Mouse (Mus musculus): ENCODE results near the gene Akr7a5. TPM values are rescaled to one million over a fixed set of nuclear protein-coding genes. Genes with fewer than 3 reads are reported as not detected.

The Akr7a5 gene
- polyA plus RNA-seq (2017; shearing (Covaris generic)) = 23.2 TPM

DNA sequence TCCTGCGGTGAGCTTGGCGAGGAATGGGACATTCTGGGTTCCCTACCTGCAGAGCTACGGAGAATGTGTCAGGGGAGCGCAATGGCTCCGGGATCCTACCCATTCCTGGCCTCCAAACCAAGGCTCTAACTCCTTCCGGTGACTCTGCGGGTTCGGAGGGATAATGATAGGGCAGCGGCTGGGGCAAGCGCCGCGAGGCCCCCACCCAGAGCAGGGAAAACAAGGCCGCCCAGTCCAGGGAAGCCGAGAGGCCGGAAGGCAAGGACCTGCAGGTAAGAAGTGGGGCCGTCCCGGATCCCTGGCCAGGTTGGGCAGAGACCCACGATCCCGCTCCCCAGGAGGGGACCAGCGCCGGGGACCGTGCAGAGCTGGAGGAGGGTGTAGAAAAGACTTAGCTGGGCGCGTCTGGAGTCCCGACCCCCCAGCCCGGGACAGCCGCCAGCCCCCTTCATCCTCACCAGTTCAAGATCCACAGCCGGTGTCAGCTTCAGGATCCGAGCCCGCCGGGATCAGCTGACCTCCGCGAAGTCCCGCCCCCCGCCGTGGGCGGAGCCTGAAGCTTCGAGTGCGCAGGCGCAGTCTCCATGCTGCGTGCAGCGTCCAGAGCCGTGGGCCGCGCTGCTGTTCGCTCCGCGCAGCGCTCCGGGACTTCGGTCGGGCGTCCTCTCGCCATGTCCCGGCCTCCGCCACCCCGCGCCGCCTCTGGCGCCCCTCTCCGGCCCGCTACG is at the start of gene Akr7a5, which contains the start of gene Pqlc2:
TSS of gene Akr7a5 (plus strand) at position 574 of the 728 bp plus-strand sequence.
TSS of gene Pqlc2 (minus strand) at position 538 of the 728 bp plus-strand sequence.

DNA sequence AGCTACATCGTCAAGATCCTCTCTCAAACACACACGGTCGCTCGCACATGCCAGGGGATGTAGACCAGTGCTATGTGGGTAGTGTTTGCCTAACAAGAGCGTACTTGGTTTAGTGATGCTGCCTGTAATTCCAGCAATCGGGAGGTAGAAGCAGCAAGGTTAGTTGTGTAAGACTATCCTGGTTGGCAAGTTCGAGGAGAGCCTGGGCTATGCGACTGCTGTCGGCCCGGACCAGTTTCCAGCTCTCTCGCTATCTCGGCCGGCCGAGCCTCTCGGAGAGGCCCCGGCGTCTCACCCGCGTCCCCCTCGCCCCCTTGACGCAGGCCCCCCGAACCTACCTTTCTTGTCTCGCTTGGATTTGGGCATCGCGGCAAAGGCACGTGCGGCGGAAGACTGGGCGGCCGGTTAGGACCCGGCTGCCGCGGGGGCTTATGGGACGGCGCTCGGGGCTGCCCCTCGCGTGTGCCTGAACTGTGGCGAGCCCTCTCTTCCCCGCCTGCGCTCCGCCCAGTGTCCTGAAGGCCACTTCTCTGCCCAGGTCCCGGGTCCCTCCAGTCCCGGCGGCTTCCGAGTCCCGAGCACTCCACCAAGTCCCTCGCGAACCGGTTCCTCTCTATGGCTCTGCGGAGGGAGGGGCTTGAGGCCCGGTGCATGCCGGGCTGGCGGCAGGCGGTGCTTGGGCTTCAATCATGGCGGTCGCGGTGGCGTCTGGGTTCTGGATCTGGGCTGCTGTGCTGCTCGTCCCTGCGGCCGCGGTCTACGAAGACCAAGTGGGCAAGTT is 41.6 kb downstream of the Akr7a5 start, which contains the start of the genes Mrto4, Emc1 and Ubr4:
TSS of gene Mrto4 (minus strand) at position 646 of the 781 bp plus-strand sequence.
TSS of gene Emc1 (plus strand) at position 657 of the 781 bp plus-strand sequence.
TSS of gene Ubr4 (plus strand) at position 679 of the 781 bp plus-strand sequence.

Other genes with a start within 250 kb of the Akr7a5 start
- gene Htr6, start 235.2 kb upstream of the Akr7a5 start, polyA plus RNA-seq (2017; shearing (Covaris generic)) = not detected
- not detected for gene Nbl1, start 217.8 kb upstream of the Akr7a5 start, polyA plus RNA-seq (2017; shearing (Covaris generic))
- gene Minos1, start 179.6 kb upstream of the Akr7a5 start, polyA plus RNA-seq (2017; shearing (Covaris generic)) = 261 TPM
- 518 TPM for gene Capzb, start 117.8 kb upstream of the Akr7a5 start, polyA plus RNA-seq (2017; shearing (Covaris generic))
- gene Pqlc2, start within 50 bp of the Akr7a5 start, polyA plus RNA-seq (2017; shearing (Covaris generic)) = 6.7 TPM
- 66.8 TPM for gene Mrto4, start 41.8 kb downstream of the Akr7a5 start, polyA plus RNA-seq (2017; shearing (Covaris generic))
- gene Emc1, start 41.8 kb downstream of the Akr7a5 start, polyA plus RNA-seq (2017; shearing (Covaris generic)) = 37.6 TPM
- 70.6 TPM for gene Ubr4, start 41.9 kb downstream of the Akr7a5 start, polyA plus RNA-seq (2017; shearing (Covaris generic))
- gene Iffo2, start 219.8 kb downstream of the Akr7a5 start, polyA plus RNA-seq (2017; shearing (Covaris generic)) = 7.1 TPM

Measured in effector memory CD4-positive, alpha-beta T cell, adult 5 months (primary cell).